Mouse (Mus musculus) olfactory bulb, adult 2 months (tissue): ENCODE measurements around the gene Shisa9.

ENCODE experiments used
- CTCF ChIP-seq: fragments of 200-500 bp; IDR thresholded peaks from 2 replicates; pipeline ENCODE4 v1.5.1; 2012; ENCODE audit warnings: low read depth, mild to moderate bottlenecking, low read length, moderate library complexity; ENCODE audit not compliant: insufficient read depth
- POLR2A ChIP-seq: fragments of 200-500 bp; IDR thresholded peaks from 2 replicates; pipeline ENCODE4 v1.6.1; 2012; ENCODE audit warnings: mild to moderate bottlenecking, low read depth, low read length, moderate library complexity; ENCODE audit not compliant: insufficient read depth

DNA sequence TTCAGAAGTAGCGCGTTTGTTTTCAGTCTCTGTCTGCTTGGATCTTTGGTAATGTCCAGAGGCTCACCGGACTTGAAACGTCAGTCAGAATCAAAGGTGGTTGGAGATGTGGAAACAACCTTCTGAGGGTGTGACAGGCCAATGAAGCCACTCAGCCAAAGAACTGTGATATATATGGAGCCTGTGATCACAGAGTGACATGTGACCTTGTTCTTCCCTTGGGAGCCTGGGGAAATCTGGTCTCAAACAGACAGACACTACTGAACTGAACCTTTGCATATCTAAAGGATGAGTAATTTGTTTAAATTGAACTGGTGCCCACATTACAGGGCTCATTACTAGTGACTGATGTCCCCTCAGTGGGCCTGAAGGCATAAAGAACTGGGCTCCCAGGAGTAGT, 168.1 kb downstream of the Shisa9 start:
- TF ChIP-seq CTCF, result no peak
- no peak for TF ChIP-seq POLR2A
